Mouse (Mus musculus): Measurements from ENCODE around the gene Olfr728. TPM values are rescaled to one million over a fixed set of nuclear protein-coding genes. Genes with fewer than 3 reads are reported as not detected.

Gene Olfr728
- not detected in 2 replicates for polyA plus RNA-seq (2015; fragmentation: Nextera tagmentation; extraction: Ambion mirVana)

DNA sequence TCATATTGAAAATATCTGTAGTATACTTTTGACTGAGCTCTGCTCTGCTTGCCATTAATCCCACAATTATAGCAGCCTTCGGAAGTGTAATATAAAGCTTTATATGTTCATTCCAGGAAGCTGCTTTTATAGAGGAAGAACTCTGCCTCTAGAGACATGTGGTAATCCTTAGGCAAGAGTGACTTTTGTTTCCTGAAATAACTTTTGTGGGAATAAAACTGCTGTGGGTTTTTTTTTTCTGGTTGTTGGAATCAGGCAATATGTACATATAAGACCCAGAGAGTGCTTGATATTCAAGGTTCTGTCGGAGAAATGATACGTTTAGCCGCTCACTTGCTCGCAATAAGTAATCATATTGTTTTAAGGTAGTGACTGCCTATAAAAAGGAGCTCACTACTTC is at the start of gene Olfr728:
Gene Olfr728 (minus strand): TSS at position 101 of the 400 bp plus-strand sequence.
- no peak within 1 kb of the TSS for H3K9ac ChIP-seq (ENCODE audit: low read length)
- 86% methylated on average over 5 of the region's 5 CpGs for WGBS
- H3K4me3 ChIP-seq (ENCODE audit: low read length), result no peak within 1 kb of the TSS
- H3K4me1 ChIP-seq (ENCODE audit: control insufficient read depth, insufficient read depth, low read length), result no peaks in the 10 kb centered on the region
- H3K4me2 ChIP-seq (ENCODE audit: low read depth, low read length), result no peak within 1 kb of the TSS
- no peak within 1 kb of the TSS for H3K27ac ChIP-seq (ENCODE audit: low read length)
- no peak for ATAC-seq (replicated peaks; ENCODE audit: extremely low read depth, insufficient read depth, low FRiP score)
- H3K36me3 ChIP-seq (ENCODE audit: control insufficient read depth, insufficient read depth), result no peaks in the 10 kb centered on the region
- no peaks in the 10 kb centered on the region for H3K27me3 ChIP-seq (ENCODE audit: control insufficient read depth, insufficient read depth, low read length)
- H3K9me3 ChIP-seq (replicated peaks; ENCODE audit: control insufficient read depth, low read length), result no peaks in the 10 kb centered on the region

DNA sequence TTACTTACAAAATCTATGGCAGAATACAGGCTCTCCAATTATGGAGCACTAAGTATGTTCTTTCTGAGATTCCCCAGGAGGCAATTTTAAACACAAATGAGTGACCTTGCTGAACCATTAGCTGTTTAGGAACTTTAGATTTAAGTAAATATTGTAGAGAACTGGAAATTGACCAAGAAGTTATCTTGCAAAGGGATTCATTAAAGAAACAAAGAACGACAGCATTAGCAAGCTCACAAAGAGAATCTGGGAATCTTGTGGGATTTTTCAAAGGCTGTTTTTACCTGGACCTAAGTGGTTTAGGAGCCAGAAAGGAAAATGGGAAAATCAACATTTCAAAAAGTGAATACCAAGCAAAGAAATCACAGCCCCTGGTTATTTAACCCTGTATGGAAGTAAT is 45.6 kb upstream of the Olfr728 start, which contains the start of gene Olfr730:
Gene Olfr730 (minus strand): TSS at position 101 of the 400 bp plus-strand sequence.
- no peaks in the 10 kb centered on the region for H3K27me3 ChIP-seq (ENCODE audit: control insufficient read depth, insufficient read depth, low read length)
- WGBS, result 59% methylated on average over 1 of the region's 1 CpGs
- no peak within 1 kb of the TSS for H3K4me2 ChIP-seq (ENCODE audit: low read depth, low read length)
- no peak for ATAC-seq (replicated peaks; ENCODE audit: extremely low read depth, insufficient read depth, low FRiP score)
- H3K4me1 ChIP-seq (ENCODE audit: control insufficient read depth, insufficient read depth, low read length), result no peaks in the 10 kb centered on the region
- H3K9ac ChIP-seq (ENCODE audit: low read length), result no peak within 1 kb of the TSS
- no peaks in the 10 kb centered on the region for H3K9me3 ChIP-seq (replicated peaks; ENCODE audit: control insufficient read depth, low read length)
- H3K4me3 ChIP-seq (ENCODE audit: low read length), result no peak within 1 kb of the TSS
- H3K27ac ChIP-seq (ENCODE audit: low read length), result no peak within 1 kb of the TSS
- H3K36me3 ChIP-seq (ENCODE audit: control insufficient read depth, insufficient read depth), result no peaks in the 10 kb centered on the region

- H3K9me3 ChIP-seq (replicated peaks; ENCODE audit: control insufficient read depth, low read length), result 0 out of 2 replicates have a peak, but pooled peaks cover 3% of the 10 kb centered on the region
- H3K4me1 ChIP-seq (ENCODE audit: control insufficient read depth, insufficient read depth, low read length), result no peaks in the 10 kb centered on the region
- H3K4me2 ChIP-seq (ENCODE audit: low read depth, low read length), result no peak within 1 kb of the TSS
- H3K27ac ChIP-seq (ENCODE audit: low read length), result no peak within 1 kb of the TSS
- H3K9ac ChIP-seq (ENCODE audit: low read length), result no peak within 1 kb of the TSS
- ATAC-seq (replicated peaks; ENCODE audit: extremely low read depth, insufficient read depth, low FRiP score), result no peak
- H3K4me3 ChIP-seq (ENCODE audit: low read length), result no peak within 1 kb of the TSS
- H3K36me3 ChIP-seq (ENCODE audit: control insufficient read depth, insufficient read depth), result no peaks in the 10 kb centered on the region
- H3K27me3 ChIP-seq (ENCODE audit: control insufficient read depth, insufficient read depth, low read length), result no peaks in the 10 kb centered on the region
These were observed 10.3 kb upstream of the Olfr728 start, which contains the start of gene Olfr729 for GRCm38 (mm10) chr14:50152810-50153209. Olfr729 (minus strand) TSS chr14:50152910.

DNA sequence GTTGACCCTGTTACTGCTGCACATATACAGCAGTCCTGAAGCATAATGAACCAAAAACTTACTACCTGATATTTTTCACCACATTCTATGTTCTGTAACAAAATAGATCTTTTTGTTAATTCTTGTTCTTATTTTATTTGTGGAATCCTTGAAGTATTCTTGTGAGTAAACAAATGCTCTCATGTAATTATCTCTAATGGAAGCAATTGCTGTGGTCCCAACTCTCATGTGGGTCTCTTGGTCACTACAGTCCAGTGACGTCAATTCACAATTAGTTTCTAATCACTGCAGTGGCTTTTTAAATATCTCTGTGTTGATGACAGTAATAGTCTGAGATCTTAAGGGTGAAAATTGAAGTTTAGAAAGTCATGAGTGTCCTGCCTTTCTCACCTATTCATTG is 19.6 kb downstream of the Olfr728 start, which contains the start of gene Olfr727:
Gene Olfr727 (plus strand): TSS at position 301 of the 400 bp plus-strand sequence.
- no peaks in the 10 kb centered on the region for H3K36me3 ChIP-seq (ENCODE audit: control insufficient read depth, insufficient read depth)
- H3K4me3 ChIP-seq (ENCODE audit: low read length), result no peak within 1 kb of the TSS
- H3K27ac ChIP-seq (ENCODE audit: low read length), result no peak within 1 kb of the TSS
- 83% methylated on average over 1 of the region's 1 CpGs for WGBS
- no peaks in the 10 kb centered on the region for H3K4me1 ChIP-seq (ENCODE audit: control insufficient read depth, insufficient read depth, low read length)
- ATAC-seq (replicated peaks; ENCODE audit: extremely low read depth, insufficient read depth, low FRiP score), result no peak
- no peaks in the 10 kb centered on the region for H3K9me3 ChIP-seq (replicated peaks; ENCODE audit: control insufficient read depth, low read length)
- no peak within 1 kb of the TSS for H3K4me2 ChIP-seq (ENCODE audit: low read depth, low read length)
- H3K27me3 ChIP-seq (ENCODE audit: control insufficient read depth, insufficient read depth, low read length), result no peaks in the 10 kb centered on the region
- no peak within 1 kb of the TSS for H3K9ac ChIP-seq (ENCODE audit: low read length)

DNA sequence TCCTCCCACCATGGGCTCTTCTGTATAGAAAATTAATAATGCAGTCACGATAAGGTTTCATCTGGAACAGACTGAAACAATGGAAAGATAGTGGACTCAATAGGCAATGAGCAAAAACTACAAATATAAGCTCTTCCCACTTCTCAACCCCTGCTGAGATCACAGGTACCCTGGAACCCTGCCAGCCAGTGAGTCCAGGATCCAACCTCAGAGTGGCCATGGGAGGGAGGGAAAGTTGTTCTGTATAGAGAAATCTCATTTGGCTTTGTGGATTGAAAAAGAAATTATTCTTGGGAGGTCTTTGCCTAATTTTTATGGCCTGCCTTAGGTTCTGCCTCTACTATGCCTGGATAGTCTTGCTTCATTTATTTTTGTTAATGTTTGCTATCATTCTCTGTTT is 51.6 kb downstream of the Olfr728 start, which contains the start of gene Olfr726:
Gene Olfr726 (minus strand): TSS at position 101 of the 400 bp plus-strand sequence.
- no peaks in the 10 kb centered on the region for H3K27me3 ChIP-seq (ENCODE audit: control insufficient read depth, insufficient read depth, low read length)
- H3K9ac ChIP-seq (ENCODE audit: low read length), result no peak within 1 kb of the TSS
- H3K4me1 ChIP-seq (ENCODE audit: control insufficient read depth, insufficient read depth, low read length), result no peaks in the 10 kb centered on the region
- H3K36me3 ChIP-seq (ENCODE audit: control insufficient read depth, insufficient read depth), result no peaks in the 10 kb centered on the region
- no peak within 1 kb of the TSS for H3K4me2 ChIP-seq (ENCODE audit: low read depth, low read length)
- WGBS, result 61% methylated on average over 1 of the region's 1 CpGs
- H3K27ac ChIP-seq (ENCODE audit: low read length), result no peak within 1 kb of the TSS
- H3K9me3 ChIP-seq (replicated peaks; ENCODE audit: control insufficient read depth, low read length), result no peaks in the 10 kb centered on the region
- no peak within 1 kb of the TSS for H3K4me3 ChIP-seq (ENCODE audit: low read length)
- ATAC-seq (replicated peaks; ENCODE audit: extremely low read depth, insufficient read depth, low FRiP score), result no peak

Other genes with a start within 250 kb of the Olfr728 start
- gene Olfr722, start 240.7 kb downstream of the Olfr728 start, polyA plus RNA-seq (2015; fragmentation: Nextera tagmentation; extraction: Ambion mirVana), result not detected in 2 replicates
- gene Olfr723, start 210.9 kb downstream of the Olfr728 start, polyA plus RNA-seq (2015; fragmentation: Nextera tagmentation; extraction: Ambion mirVana), result not detected in 2 replicates
- not detected in 2 replicates for gene Olfr724, start 179.4 kb downstream of the Olfr728 start, polyA plus RNA-seq (2015; fragmentation: Nextera tagmentation; extraction: Ambion mirVana)
- not detected in 2 replicates for gene Olfr725, start 102.3 kb downstream of the Olfr728 start, polyA plus RNA-seq (2015; fragmentation: Nextera tagmentation; extraction: Ambion mirVana)
- not detected in 2 replicates for gene Olfr726, start 51.7 kb downstream of the Olfr728 start, polyA plus RNA-seq (2015; fragmentation: Nextera tagmentation; extraction: Ambion mirVana)
- gene Olfr727, start 19.5 kb downstream of the Olfr728 start, polyA plus RNA-seq (2015; fragmentation: Nextera tagmentation; extraction: Ambion mirVana), result not detected in 2 replicates
- not detected in 2 replicates for gene Olfr729, start 10.2 kb upstream of the Olfr728 start, polyA plus RNA-seq (2015; fragmentation: Nextera tagmentation; extraction: Ambion mirVana)
- gene Olfr730, start 45.5 kb upstream of the Olfr728 start, polyA plus RNA-seq (2015; fragmentation: Nextera tagmentation; extraction: Ambion mirVana), result not detected in 2 replicates
- gene Olfr731, start 99.2 kb upstream of the Olfr728 start, polyA plus RNA-seq (2015; fragmentation: Nextera tagmentation; extraction: Ambion mirVana), result not detected in 2 replicates
- not detected in 2 replicates for gene Olfr732, start 141.5 kb upstream of the Olfr728 start, polyA plus RNA-seq (2015; fragmentation: Nextera tagmentation; extraction: Ambion mirVana)
- not detected in 2 replicates for gene Olfr733, start 158.8 kb upstream of the Olfr728 start, polyA plus RNA-seq (2015; fragmentation: Nextera tagmentation; extraction: Ambion mirVana)
- not detected in 2 replicates for gene Olfr734, start 184.1 kb upstream of the Olfr728 start, polyA plus RNA-seq (2015; fragmentation: Nextera tagmentation; extraction: Ambion mirVana)
- gene Olfr735, start 206.2 kb upstream of the Olfr728 start, polyA plus RNA-seq (2015; fragmentation: Nextera tagmentation; extraction: Ambion mirVana), result not detected in 2 replicates
- gene Tlr11, start 215.2 kb upstream of the Olfr728 start, polyA plus RNA-seq (2015; fragmentation: Nextera tagmentation; extraction: Ambion mirVana), result not detected in 2 replicates
- gene Olfr736, start 238.5 kb upstream of the Olfr728 start, polyA plus RNA-seq (2015; fragmentation: Nextera tagmentation; extraction: Ambion mirVana), result not detected in 2 replicates

All from heart, embryonic 16.5 days (tissue).